25 mouse cellular contexts compared by ENCODE assay signal in the genomic region with DNA sequence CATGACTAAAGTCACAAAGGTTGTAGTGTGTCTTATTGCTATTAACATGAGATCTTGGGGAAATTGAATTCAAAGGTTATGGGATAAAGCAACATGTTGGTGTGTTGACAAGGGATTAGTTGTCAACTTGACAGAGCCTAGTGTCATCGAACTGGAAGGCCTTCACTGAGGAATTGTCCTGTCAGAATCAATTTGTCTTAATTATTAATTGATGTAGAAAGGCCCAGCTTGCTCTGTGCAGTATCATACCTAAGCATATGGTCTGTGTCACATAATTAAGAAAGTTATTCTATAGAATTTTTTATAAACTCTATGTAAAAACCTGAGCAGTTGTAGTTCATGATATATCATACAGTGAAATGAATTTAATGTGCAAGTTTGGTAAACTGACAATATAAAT.
"Had no signal": no experiment of that assay in that cellular context is flagged by ENCODE, and none has a peak within 500 bp of the region (broad histone marks: within the 10 kb centered on the region; RNA-seq: fewer than 3 reads in every experiment).

No protein-coding gene starts in this region.

- DNase-seq: forebrain, postnatal 0 days; gastrocnemius, postnatal 14 days; gastrocnemius, postnatal 36 days; heart, adult 11 months; heart, adult 2 months; heart, postnatal 14 days; heart, postnatal 36 days; kidney, adult 11 months; kidney, adult 2 months; kidney, adult 9 months; kidney, postnatal 14 days; kidney, postnatal 36 days; liver had no signal

- H3K36me3 ChIP-seq: heart, embryonic 13.5 days; heart, embryonic 15.5 days; hindbrain, embryonic 12.5 days; hindbrain, embryonic 15.5 days; kidney, embryonic 15.5 days; limb, embryonic 10.5 days; limb, embryonic 12.5 days had no signal

- ATAC-seq: forebrain, postnatal 0 days; intestine, embryonic 16.5 days had no signal

- H3K4me3 ChIP-seq: heart, adult 2 months; heart, embryonic 13.5 days; heart, embryonic 15.5 days; hindbrain, embryonic 12.5 days; hindbrain, embryonic 15.5 days; kidney, embryonic 15.5 days; left cerebral cortex, adult 2 months; limb, embryonic 10.5 days; limb, embryonic 12.5 days had no signal

- H3K27ac ChIP-seq: heart, adult 2 months; heart, embryonic 13.5 days; heart, embryonic 15.5 days; hindbrain, embryonic 12.5 days; hindbrain, embryonic 15.5 days; kidney, embryonic 15.5 days; kidney, postnatal 0 days; left cerebral cortex, adult 2 months; limb, embryonic 10.5 days; limb, embryonic 12.5 days had no signal

- H3K4me2 ChIP-seq: heart, embryonic 11.5 days; heart, embryonic 13.5 days; heart, embryonic 15.5 days; hindbrain, embryonic 12.5 days; hindbrain, embryonic 15.5 days; kidney, embryonic 15.5 days; limb, embryonic 12.5 days; liver, embryonic 11.5 days had no signal

- H3K9me3 ChIP-seq: heart, embryonic 13.5 days; heart, embryonic 15.5 days; hindbrain, embryonic 12.5 days; hindbrain, embryonic 15.5 days; kidney, embryonic 15.5 days; limb, embryonic 10.5 days; limb, embryonic 12.5 days had no signal

- H3K9ac ChIP-seq: forebrain, postnatal 0 days; heart, embryonic 13.5 days; heart, embryonic 15.5 days; hindbrain, embryonic 12.5 days; hindbrain, embryonic 15.5 days; kidney, embryonic 15.5 days; limb, embryonic 12.5 days had no signal

- H3K27me3 ChIP-seq: heart, embryonic 13.5 days; heart, embryonic 15.5 days; hindbrain, embryonic 12.5 days; hindbrain, embryonic 15.5 days; kidney, embryonic 15.5 days; limb, embryonic 12.5 days had no signal

- H3K4me1 ChIP-seq: heart, embryonic 13.5 days; heart, embryonic 15.5 days; hindbrain, embryonic 12.5 days; hindbrain, embryonic 15.5 days; kidney, embryonic 15.5 days; limb, embryonic 10.5 days; limb, embryonic 12.5 days had no signal
